Mouse (Mus musculus) E14TG2a.4 (cell line): Measurements from ENCODE around the gene Rnasek.

Experiments
- H3K27me3 ChIP-seq: 2 replicates; pipeline ENCODE4 v1.6.1; 2014; ENCODE audit warnings: low read length, control low read depth; ENCODE audit not compliant: insufficient read depth
- H3K36me3 ChIP-seq: 2 replicates; pipeline ENCODE4 v1.6.1; 2014; ENCODE audit warnings: low read length, control low read depth; ENCODE audit not compliant: insufficient read depth
- H3K4me1 ChIP-seq: replicated peaks from 2 replicates; pipeline ENCODE4 v1.6.1; 2014; ENCODE audit warnings: low read depth, low read length, control low read depth
- H3K4me3 ChIP-seq: replicated peaks from 2 replicates; pipeline ENCODE4 v1.5.1; 2014; ENCODE audit warnings: mild to moderate bottlenecking, low read length
- H3K9me3 ChIP-seq: 2 replicates; pipeline ENCODE4 v1.6.1; 2014; ENCODE audit warnings: low read length, control low read depth
- CTCF ChIP-seq: conservative IDR thresholded peaks from 2 replicates; pipeline ENCODE4 v1.5.1; 2014; ENCODE audit warnings: low read length
- NANOG ChIP-seq: IDR thresholded peaks from 2 replicates; pipeline ENCODE4 v1.6.1; 2014; ENCODE audit warnings: borderline replicate concordance, low read length, mixed read lengths
- POU5F1 ChIP-seq: IDR thresholded peaks from 2 replicates; pipeline ENCODE4 v1.6.1; 2014; ENCODE audit warnings: low read length, borderline replicate concordance

Rnasek gene

DNA sequence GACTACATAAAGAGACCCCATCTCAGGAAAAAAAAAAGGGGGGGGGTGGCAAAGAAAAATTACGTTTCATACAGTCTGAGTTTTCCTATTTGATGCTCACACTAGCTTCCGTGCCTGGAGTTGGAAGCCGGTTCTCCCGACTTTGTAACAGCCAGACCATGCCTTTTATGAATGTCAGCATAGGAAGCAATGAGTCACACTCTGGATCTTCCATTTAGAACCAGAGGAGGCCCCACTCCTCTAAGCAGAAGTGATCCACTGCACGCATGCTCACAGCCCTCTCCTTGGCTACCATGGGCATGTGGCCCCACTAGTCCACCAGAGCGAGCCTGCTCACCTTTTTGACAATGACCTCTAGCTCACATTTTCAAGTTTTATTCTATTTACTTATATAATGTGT is 48.5 kb downstream of the Rnasek start:
- H3K36me3 ChIP-seq = no peaks in the 10 kb centered on the region

DNA sequence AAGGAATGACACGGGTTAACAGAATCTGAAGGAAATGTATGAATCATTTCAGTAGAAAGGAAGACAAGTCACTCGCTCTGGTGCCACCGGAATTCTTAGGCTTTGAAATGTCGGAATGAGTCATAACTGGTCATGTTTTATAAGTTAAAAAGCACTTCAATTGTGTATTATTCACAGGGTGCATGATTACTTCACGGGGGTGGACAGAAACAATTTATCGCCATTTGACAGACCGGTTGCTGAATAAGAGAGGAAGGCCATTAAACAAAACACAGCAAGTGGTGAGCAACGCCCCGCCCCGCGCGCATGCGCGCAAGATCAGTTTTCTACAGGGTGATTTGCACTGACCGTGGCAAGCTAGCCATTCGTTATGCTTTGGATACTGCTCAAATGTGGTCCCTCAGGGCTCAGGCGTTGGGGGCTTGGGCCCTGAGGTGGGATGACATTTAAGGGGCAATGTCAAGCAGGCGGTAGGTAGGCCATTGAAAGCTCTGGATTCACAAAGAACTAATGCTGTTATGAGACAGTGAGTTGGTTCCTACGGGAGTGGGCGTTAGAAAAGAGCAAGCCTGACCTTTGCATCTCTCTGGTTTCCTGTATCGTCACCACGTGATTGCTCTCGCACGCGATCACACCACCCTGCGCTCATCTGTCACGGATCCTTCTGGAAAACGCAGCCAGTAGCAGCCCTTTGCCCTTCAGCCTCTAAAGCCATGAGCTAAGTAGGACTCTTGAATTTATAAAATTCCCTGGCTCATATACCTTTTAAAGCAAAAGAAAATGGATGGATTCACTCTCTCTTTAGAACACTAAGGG is 50.1 kb downstream of the Rnasek start:
- H3K4me3 ChIP-seq = no peak overlapping the region
- H3K4me1 ChIP-seq = peaks cover 10% of the 10 kb centered on the region
- TF ChIP-seq CTCF (no peak), POU5F1 (no peak), NANOG (no peak)
- H3K36me3 ChIP-seq = no peaks in the 10 kb centered on the region
- H3K9me3 ChIP-seq = no peaks in the 10 kb centered on the region
- H3K27me3 ChIP-seq = no peaks in the 10 kb centered on the region

More for the DNA sequence above, 48.5 kb downstream of the Rnasek start:
- TF ChIP-seq NANOG = no peak
- no peak for TF ChIP-seq POU5F1
- TF ChIP-seq CTCF = no peak
- H3K9me3 ChIP-seq = no peaks in the 10 kb centered on the region; the same call in 1 of the 2 replicates
- no peak overlapping the region for H3K4me3 ChIP-seq
- peaks cover 10% of the 10 kb centered on the region for H3K4me1 ChIP-seq
- no peaks in the 10 kb centered on the region for H3K27me3 ChIP-seq
